Mouse (Mus musculus) gastrocnemius, postnatal 36 days (tissue): ENCODE measurements around the gene Ttc36. TPM values are rescaled to one million over a fixed set of nuclear protein-coding genes. Genes with fewer than 3 reads are reported as not detected.

Source experiments
- DNase-seq, 2 experiments: peaks; one replicate each; pipeline ENCODE4 v3.0.0; 2022
- intact Hi-C: fragments of 180-260 bp; cut with DNase I; formaldehyde crosslinking; loops from one replicate; pipeline ENCODE4 v1.15.1; 2025
- long read RNA-seq, 2 experiments: library from polyadenylated mRNA; stranded (forward); transcript quantifications; one replicate each; pipeline ENCODE4 v2.0.0; 2021
- total RNA-seq, 2 experiments: library from RNA; stranded (reverse); gene quantifications; 2 replicates each; pipeline ENCODE4 v1.2.3; 2021

Gene Ttc36
- not detected for total RNA-seq
- long read RNA-seq, experiment 1 = 0 reads
- long read RNA-seq, experiment 2, partial matches to known transcripts = 0 of 2 reads
- long read RNA-seq, experiment 2, other reads (novel, unspliced or antisense) = 2 of 2 reads

DNA sequence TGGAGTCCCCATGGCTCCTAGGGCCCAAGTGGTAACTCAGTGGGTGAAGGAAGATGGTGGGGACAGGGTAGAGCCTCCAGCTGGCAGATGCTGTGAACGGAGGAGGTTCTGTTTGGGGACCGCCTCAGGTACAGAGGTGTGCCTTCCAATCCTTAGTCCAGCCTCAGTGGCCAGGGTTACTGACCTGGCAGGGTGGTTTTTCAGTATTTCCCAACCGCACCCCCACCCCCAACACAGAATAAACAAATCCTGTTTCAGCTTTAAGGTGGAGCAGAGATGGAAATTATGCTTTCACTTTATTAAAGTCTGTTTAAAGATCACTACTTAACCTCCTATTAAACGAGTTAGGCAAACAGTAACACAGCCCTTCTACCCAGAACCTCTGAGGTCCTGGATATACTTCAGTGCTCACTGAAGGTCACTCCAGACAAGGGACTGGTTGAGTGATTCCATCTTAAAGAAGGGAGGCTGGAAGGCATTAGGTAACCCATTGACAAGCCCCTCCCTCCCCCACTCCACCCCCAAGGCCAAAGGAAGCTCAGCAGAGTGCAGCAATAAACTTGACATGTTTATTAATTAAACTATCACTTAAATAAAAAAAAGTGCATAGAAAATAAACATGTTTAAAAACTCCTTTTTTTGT lies at the start of gene Ttc36:
TSS of gene Ttc36 (minus strand) at position 265 of the 643 bp plus-strand sequence.
- intact Hi-C loops = no loop called here
- DNase-seq = no peak

DNA sequence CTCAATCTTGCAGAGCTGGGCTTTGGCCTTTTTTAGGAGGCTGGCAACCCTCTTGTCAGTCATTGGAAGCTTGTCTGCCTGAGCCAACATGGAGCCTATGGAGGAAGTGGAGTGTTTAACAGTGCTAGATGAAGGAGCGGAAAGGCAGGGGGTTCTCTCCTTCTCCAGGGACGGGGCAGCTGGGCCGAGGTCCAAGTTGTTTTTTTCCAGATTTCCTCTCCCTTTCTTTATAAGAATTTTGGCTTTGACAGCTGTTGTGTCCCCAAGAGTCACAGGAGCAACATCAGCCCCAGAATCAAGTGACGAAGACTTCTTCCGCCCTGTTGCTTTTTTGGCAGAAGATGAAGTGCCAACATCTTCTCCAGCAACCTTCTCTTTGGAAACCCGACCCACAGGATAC lies 44.6 kb upstream of the Ttc36 start:
- intact Hi-C loops = no loop called here
- no peak for DNase-seq

DNA sequence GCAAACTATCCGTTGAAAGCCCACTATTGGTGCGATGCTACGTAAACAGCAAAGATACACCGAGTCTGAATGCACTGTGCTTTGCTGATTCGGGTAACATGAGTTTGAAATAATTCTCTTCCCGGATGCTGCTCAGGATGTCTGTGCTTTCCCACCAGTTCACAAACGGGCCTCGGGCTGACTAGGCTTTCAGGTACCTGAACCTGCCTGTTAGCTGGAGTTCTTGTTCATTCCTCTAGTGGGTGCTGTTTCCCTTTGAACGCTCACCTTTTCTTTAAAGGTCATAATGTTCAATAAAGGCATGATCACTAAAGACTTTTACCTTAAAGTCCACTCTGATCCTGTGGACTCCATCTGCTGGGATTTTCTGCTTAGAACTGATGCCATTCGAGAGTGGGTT lies 38.4 kb upstream of the Ttc36 start:
- intact Hi-C loops = loop anchor here (5.0 kb wide), 2 partner anchors 41 to 71 kb away; partner anchors contain the start of gene Kmt2a
- DNase-seq = no peak

DNA sequence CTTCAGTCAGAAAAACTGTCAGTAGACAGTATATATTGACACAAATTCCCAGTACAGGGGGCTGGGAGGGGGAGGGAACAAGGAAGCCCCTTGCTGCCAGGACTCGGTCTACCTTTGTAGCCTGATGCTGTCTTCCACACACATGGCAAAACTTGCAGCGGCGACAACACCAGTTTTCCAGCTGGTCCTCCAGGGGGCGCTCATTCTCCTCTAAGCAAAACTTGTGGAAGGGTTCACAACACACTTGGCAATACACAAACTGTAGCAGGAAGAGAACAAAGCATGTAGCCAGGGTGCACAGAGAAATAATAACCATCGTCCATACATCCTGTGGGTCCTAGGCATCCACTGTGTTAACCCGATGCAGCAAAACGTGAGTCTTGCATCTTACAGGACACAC lies 33.6 kb upstream of the Ttc36 start:
- peak; percentile 56 to 66 for DNase-seq
- intact Hi-C loops = no loop called here

DNA sequence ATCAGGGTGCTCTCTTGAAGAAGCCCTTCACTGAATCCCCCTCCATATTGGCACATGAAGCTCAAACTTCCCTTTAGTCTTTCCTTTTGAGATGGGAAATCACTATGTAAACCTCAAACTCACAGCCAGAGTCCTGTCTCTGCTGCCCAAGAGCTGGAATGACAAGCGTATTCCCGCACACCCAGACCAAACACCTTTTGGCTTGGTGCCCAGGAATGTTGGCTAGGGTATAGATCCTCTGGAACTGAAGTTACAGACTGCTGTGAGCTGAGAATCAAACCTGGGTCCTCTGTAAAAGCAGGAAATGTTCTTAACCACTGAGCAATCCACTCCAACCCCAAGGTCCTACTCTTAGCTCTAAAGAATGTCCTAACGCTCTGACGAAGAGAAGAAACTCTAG lies 29.5 kb upstream of the Ttc36 start:
- intact Hi-C loops = no loop called here
- DNase-seq = no peak

DNA sequence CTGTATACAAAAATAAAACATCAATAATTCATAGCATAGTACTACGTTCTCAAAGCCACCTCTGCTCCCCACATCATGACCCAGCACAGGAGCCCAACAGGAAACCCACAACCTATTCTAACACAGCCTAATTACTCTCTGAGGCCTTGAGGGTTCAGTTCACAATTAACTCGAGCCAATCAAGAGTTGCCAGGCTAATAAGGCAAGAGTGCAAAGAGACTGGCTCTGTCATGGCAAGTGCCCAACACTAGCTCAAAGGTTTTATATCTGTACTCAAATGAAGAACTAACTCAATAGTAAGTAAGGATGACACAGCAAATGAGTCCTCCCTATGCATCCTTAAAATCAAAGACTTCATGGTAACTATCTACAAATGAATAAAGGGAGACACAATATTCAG lies 27.6 kb upstream of the Ttc36 start:
- intact Hi-C loops = no loop called here
- DNase-seq = no peak

DNA sequence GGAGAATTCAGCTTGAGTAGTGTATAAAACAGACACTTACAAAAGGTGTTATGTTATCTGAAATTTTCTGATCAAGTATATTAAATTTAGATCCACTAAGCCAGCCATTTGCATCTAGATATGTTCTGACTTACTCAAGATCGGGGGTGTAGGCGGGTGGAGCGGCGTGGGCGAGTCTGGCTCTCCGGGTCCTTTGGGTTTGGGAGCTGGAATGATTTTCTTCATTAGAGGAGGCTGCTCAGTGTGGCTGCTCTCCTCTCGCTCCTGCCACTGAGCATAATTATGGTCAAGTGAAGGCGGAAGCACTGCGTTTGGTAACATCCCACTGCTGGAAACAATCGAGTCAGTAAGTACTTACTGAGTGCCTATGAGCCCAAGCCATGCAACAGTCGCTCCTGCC lies 26.1 kb upstream of the Ttc36 start:
- intact Hi-C loops = loop anchor here (5.0 kb wide), 1 partner anchor 103 kb away; no protein-coding TSS in a partner anchor

DNA sequence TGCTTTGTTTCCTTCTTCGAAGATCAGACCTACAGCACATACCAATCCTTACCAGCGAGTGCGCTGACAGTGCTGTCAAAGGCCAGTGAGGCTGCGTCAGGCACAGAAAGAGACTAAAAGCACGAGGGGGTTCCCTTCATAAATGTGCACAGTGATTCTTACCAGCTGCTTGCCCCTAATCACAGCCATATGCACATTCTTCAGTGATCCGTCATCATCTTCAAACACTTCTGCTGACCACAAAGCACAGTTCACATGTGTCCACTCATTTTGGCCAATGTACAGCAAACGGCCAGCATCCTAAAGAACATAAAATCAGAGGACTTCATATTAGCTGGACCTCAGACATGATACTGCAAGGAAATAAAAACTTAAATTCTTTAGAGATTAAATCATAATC lies 23.8 kb upstream of the Ttc36 start:
- DNase-seq = no peak
- intact Hi-C loops = loop anchor here (5.0 kb wide), 1 partner anchor 106 kb away; no protein-coding TSS in a partner anchor

More for the DNA sequence above, 26.1 kb upstream of the Ttc36 start:
- DNase-seq = no peak

DNA sequence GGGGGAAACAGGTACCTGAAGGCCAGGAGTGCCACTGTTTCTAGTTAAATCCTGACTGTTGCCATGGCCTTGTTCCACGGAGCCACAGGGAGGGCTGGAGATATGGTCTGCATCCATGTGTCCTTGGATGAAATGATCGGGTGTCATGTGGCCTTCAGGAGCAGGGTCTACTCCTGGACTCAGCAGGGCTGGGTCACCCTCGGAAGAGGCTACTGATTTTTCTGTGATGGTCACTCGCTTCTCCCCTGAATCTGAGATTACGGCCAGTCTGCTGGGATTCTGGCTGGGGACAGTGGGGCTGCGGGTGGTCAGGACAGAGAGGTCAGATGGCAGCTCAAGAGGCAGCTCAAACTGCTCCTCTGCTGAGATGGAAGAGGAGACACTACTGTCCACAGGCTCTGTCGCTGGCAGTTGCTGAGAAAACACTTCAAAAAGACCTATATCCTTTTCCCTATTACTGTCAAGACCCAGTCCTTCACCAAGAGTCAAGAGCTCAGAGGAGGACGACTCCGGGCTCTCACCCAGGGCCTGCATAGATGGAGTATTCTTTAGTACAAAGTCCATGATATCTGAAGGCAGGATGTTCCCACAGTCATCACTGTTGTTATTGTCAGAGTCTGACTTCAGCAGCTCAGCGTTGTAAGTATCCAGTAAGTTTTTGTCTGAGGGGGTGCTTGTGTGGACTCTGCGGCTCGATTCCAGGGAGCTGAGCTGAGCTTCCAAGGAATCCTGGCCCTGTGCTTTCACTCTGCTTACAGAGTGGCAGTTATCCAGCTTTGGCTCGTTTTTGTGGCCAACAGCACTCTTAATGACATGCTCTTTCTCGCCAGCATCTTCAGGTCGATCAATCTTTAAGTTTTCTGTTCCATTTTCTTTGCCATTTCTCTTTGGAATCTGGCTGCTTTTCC lies 17.3 kb upstream of the Ttc36 start:
- peak in 1 of 2 experiments; percentile 39 for DNase-seq
- intact Hi-C loops = no loop called here

DNA sequence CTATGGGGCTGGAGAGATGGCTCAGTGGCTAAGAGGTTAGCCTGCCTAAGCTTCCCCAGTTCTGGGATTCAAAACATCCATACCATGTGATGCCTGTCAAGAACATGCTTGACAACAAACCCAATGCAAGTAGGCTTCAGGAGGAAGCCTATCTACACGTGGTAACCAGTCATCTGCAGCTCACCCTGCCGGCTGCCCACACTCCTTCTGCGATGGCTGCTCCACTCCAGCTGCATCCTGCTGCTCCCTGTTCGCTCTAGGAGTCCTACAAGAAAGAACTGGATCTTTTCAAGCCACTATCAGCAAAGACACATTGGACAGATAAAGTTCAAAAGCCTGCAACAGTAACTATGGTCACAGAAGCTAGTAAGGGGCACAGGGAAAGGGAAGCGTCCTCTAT lies 14.7 kb upstream of the Ttc36 start:
- intact Hi-C loops = no loop called here
- DNase-seq = no peak

DNA sequence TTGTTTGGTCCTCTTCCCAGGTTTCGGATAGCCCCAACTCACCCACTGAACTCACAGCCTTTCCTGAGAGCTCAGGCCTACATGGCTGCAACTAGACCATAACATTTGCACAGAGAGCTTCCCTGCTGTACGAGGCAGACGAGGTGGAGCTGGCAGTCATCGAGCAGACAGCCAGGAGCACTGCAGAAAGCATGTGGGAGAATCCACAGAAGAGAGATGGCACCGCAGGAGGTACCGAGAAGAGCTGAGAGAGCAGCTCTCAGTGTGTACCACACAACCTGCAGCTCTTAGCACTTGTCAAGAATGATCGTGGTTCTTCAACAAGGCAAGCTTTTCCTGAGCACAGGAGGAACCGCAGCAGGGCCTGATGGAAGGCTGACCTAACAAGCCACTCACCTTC lies 11.3 kb upstream of the Ttc36 start:
- no peak for DNase-seq
- intact Hi-C loops = no loop called here

DNA sequence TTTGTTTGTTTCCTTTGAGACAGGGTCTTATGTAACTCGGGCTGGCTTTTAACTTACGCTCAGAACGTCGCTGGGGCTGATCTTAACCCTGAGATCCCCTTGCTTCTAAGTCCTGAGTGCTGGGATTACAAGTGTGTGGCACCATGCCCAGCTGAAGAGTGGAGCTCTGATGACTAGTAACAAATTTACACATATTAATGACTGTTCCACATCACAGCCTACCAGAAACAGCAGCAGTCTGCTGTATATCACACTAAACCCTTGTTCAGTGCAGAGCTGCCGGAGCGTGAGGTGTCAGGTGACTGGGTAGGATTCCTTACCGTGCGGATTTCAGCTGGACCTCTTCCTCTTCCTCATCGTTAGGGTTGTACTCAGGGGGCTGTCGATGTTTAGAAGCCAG lies 7.4 kb upstream of the Ttc36 start:
- intact Hi-C loops = no loop called here
- DNase-seq = no peak

DNA sequence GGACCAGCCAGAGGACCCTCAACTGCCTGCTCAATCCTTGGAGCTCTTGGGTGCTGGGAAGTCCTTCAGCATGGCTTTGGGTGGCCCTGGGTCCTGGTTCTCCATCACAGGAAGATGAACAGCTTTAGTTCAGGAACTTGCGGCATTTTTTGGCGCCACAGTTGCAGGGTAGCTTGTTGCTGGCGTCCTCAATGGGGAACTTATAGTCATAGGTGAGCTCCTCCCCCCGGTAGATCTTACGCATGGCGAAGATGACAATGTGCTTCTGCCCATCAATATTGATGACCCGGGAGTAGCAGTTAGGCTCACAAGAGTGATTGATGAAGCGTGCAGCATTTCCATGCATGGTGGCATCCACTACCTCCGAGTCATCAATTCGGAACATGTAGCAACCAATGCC lies 4.9 kb upstream of the Ttc36 start:
- intact Hi-C loops = no loop called here
- no peak for DNase-seq

DNA sequence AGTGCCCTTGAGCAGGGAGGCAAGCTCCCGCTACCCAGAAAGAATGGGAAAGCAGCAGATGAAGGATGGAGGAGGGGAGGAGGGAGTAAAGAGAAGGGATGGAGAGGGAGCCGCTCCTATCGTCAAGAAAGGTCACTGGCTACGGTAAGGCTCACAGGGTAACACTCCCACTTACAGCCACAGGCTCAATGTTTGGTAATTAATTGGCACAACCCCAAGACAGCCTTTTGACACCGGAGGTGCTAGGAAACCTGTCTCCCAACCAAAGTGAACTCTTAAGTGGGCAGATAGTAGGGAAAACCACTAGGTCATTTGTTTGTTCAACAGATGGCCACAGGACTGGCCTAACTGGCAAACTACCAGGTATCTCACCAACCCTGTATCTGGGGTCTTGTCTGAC lies 4.3 kb upstream of the Ttc36 start:
- no peak for DNase-seq
- intact Hi-C loops = no loop called here

DNA sequence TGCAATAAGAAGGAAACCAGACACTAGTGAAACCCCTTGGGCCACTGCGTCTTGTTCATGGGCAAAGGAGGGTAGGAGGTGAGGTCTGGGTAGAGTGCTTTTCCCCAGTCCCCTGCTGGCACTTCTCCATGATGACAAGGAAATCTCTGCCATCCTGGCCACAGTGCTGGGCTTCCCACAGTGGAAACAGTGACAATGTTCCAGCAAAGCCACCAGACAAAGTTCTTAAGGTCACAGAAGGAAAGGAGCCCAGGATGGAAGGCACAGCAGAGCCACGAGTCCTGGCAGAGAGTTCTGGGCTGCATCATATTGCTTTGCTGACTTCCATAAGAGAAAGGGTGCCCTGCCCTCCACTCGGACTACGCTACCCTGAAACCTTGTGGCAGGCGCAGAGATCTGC lies 2.7 kb upstream of the Ttc36 start:
- DNase-seq = no peak
- intact Hi-C loops = loop anchor here (1.0 kb wide), 1 partner anchor 19 kb away; no protein-coding TSS in a partner anchor

DNA sequence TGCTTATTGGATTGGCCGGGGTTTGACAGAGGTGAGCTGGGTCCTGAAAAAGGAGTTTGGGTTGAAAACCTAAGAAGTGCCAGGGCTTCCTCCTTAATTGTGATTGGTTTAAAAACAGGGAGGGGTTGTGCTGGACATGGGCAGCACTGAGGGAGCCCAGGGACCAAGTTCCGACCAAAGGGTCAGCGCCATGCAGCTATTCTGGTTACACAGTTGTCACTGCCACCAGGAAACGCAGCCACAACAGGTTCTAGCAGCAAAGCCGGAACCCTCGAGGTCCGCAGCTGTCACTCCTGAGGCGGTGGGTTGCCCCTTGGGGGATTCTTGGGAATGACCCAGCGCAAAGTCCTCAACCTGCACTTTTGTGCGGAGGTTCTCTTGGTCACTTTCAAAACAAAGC lies 1.8 kb upstream of the Ttc36 start:
- no peak for DNase-seq
- intact Hi-C loops = loop anchor here (1.0 kb wide), 1 partner anchor 18 kb away; no protein-coding TSS in a partner anchor

DNA sequence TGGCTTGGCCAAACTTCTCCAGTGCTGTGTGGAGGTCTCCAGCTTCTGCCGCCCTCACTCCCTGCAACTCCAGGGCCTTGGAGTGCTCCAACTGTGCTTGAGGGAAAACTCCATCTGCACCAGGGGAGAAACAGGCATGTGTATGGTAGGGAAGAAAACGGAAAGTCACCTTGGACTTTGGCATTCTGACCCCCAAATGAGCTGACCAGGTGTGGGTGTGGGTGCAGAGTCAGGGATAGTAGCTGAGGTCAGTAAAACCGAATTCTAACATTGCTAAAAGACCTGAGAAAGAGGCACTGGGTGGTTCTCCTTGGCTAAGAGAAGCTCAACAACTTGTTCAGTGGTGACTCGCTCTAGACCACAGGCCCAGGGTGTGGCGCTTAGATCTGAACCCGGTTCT lies 1.2 kb downstream of the Ttc36 start:
- no peak for DNase-seq
- intact Hi-C loops = no loop called here

DNA sequence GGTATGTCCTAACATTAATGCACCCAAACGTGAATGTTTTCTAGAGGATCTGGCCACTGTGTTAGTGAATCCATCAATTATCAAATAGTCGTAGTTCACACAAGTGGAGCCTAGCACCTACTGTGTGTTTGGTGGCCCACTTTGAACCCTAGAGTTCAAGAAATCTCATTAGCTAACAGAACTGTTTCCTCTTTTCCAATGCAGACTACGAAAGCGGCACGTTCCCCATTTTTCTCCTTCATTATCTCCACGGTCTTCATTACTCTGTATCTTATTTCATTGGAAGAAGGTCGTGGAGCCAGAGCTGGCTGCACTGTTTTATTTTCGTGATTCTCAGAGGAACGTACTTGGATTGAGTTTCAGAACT lies 2.9 kb downstream of the Ttc36 start:
- intact Hi-C loops = no loop called here
- no peak for DNase-seq

DNA sequence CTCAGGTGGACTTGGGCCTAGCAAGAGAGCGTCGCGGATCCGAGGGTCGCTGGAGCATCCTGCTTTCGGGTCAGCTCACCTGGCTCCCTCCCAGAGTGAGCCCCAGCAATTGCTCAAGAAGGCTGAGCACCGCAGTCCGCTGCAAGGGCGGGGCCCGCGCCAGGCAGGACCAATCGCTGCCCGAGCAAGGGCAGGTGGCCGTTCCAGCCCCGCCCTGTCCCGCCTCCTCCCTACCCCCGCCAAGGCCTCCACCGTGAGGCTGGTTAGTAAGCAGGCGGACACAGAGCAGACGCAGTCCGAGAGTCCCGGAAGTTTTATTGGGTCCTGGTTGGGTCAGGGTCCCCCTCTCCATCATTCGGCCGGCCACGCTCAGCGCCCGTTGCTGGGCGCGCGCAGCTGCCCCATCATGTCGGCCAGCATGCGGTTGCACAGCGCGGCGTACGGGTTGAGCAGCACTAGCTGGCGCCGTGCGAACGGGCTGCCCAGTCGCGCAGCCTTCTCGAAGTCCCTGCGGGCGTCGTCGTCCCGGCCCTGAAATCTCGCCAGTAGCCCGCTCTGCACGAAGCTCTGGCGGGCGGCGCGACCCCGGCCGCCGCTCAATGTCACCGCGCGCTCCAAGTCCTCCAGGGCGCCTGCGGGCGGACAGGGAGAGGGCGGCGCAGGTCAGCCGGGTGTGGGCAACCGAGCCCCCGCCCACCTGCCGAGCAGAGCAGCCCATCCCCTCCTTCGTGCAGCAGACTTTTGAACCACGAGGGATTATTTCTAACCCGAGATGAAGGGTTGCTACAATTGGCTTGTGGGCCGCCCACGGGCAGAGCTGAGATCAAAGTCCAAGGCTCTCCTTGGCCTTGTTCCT lies 3.5 kb downstream of the Ttc36 start, which contains the start of gene Tmem25:
TSS of gene Tmem25 (minus strand) at position 206 of the 856 bp plus-strand sequence.
- peak; percentile 75 to 79 for DNase-seq
- intact Hi-C loops = no loop called here

DNA sequence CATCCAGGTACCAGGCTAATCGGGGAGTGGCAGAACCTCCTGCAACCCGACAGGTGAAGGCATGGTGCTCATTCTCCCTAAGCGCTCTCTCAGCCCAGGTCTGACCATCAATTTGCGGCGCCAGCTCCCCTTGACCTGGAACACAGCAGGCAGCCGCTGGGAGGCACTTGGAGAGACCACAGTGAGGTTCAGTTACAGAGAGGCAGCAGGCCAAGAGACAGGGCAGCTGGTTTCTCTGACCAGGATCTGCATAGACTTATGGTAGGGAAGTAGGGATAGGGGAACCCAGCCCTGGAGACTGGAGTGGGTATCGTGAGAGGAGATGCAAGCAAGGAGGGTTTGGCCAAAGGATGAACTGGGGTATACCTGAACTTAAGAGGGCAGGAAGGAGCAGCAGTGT lies 4.6 kb downstream of the Ttc36 start:
- peak in 1 of 2 experiments; percentile 31 for DNase-seq
- intact Hi-C loops = no loop called here

DNA sequence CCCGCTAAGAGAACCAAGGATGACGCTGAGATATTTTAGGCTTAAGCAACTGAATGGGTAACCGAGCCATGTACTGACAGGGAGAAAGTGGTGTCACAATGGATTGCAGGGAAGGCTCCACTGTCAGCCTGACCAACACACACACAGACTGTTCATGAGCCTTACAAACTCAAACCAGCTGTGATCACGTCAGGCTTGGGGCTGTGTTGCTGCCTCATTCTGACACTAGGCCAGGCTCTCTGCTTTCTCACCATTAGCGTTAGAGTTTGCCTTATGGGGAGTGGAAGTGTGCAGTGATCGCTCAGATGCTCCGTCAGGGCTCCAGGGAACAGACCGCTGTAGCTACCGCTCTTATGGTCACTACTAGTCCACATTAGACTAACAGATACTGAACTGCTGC lies 10.0 kb downstream of the Ttc36 start:
- intact Hi-C loops = no loop called here

More for the DNA sequence above, 10.0 kb downstream of the Ttc36 start:
- DNase-seq = no peak
